Mouse (Mus musculus) hindbrain, embryonic 11.5 days (tissue): ENCODE data around the gene Gm20388. TPM values are rescaled to one million over a fixed set of nuclear protein-coding genes. Genes with fewer than 3 reads are reported as not detected.

Experiments
- ATAC-seq: fragments of 200-750 bp; cut with Nextera tagmentation; 2 replicates; pipeline ENCODE4 v1.8.0; 2017; ENCODE audit warnings: mild to moderate bottlenecking, moderate TSS enrichment, moderate library complexity; ENCODE audit not compliant: low FRiP score
- DNase-seq: peaks from one replicate; pipeline ENCODE4 v3.0.0-alpha.2; 2015; ENCODE audit warnings: low spot score
- H3K27ac ChIP-seq: fragments of 300-500 bp; sonication (generic); 2 replicates; pipeline ENCODE4 v1.5.1; 2014; ENCODE audit warnings: mild to moderate bottlenecking, low read depth, low read length
- H3K27me3 ChIP-seq: fragments of 300-500 bp; sonication (generic); 2 replicates; pipeline ENCODE4 v1.6.1; 2014; ENCODE audit warnings: mild to moderate bottlenecking, low read length, moderate library complexity, mixed read lengths; ENCODE audit not compliant: control insufficient read depth, insufficient read depth
- H3K36me3 ChIP-seq: fragments of 300-500 bp; sonication (generic); 2 replicates; pipeline ENCODE4 v1.6.1; 2014; ENCODE audit warnings: mild to moderate bottlenecking, low read length, moderate library complexity, mixed read lengths; ENCODE audit not compliant: control insufficient read depth, insufficient read depth
- H3K4me1 ChIP-seq: fragments of 300-500 bp; sonication (generic); replicated peaks from 2 replicates; pipeline ENCODE4 v1.6.1; 2014; ENCODE audit warnings: low read length, mixed read lengths; ENCODE audit not compliant: control insufficient read depth, insufficient read depth
- H3K4me2 ChIP-seq: fragments of 300-500 bp; sonication (generic); replicated peaks from 2 replicates; pipeline ENCODE4 v1.6.1; 2014; ENCODE audit warnings: mild to moderate bottlenecking, low read depth, low read length
- H3K4me3 ChIP-seq: fragments of 300-500 bp; sonication (generic); 2 replicates; pipeline ENCODE4 v1.5.1; 2014; ENCODE audit warnings: low read depth, low read length
- H3K9ac ChIP-seq: fragments of 300-500 bp; sonication (generic); 2 replicates; pipeline ENCODE4 v1.6.1; 2014; ENCODE audit warnings: low read depth, low read length
- H3K9me3 ChIP-seq: fragments of 300-500 bp; sonication (generic); 2 replicates; pipeline ENCODE4 v1.6.1; 2016; ENCODE audit warnings: low read length; ENCODE audit not compliant: control insufficient read depth
- WGBS: fragments of 180-500 bp; shearing (Covaris S2); extraction: QIAGEN DNeasy Blood & Tissue Kit; methylation state at CpG from one replicate; pipeline ENCODE4 v1.1.7; 2014; 5-methylcytosine and 5-hydroxymethylcytosine counted together
- polyA plus RNA-seq: library from polyadenylated mRNA; unstranded; fragments of >200 nt; fragmentation: Nextera tagmentation; extraction: Ambion mirVana; gene quantifications from 2 replicates; pipeline ENCODE4 v1.2.1, GENCODE M21; 2014

The Gm20388 gene
- polyA plus RNA-seq, 1 experiment from 2014 or later: 11.8 TPM

DNA sequence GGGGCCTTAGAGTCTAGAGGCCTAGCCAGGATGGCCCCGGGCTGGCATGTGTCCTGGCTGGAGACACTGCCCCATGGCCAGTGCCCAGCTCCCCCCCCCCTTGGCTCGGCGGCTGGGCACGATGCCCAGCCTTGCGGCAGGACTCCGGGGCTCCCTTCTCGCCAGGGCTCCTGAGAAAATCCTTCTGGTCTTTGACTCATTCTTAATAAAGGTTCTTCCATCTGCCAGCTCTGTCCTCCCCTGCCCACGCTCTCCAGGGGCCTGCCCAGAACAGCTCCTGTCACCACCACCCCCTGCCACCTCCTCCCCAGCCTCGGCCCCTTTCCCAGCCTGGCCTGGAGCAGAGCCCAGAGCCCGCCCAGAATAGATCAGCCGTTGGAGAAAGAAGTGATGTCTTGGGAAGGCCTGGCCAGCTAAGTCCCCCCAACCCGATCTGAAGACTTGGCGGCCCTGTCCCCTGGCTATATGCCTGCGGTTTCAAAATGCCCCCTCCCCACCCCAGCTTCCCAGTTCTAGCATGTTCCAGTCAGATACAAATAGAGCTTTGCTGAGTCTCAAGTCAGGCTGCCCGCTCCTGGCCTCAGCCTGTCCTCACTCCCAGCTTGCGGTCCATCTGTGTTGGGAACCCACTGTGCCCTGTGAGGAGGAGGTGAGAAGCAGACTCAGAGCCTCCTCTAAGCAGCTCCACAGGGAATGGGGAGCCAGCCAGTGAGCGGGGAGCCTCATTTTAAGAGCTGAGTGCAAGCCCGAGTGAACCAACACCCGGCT lies 472.0 kb downstream of the Gm20388 start:
- ATAC-seq (no peak), DNase-seq (no peak)
- no peaks in the 10 kb centered on the region for H3K9me3 ChIP-seq
- H3K4me3 ChIP-seq: no peak overlapping the region
- no peak overlapping the region for H3K4me2 ChIP-seq
- H3K4me1 ChIP-seq: peaks cover 23% of the 10 kb centered on the region
- H3K36me3 ChIP-seq: no peaks in the 10 kb centered on the region
- H3K27ac ChIP-seq: peak overlapping the region; percentile 64
- 0 out of 2 replicates have a peak, but pooled peaks cover 2% of the 10 kb centered on the region for H3K27me3 ChIP-seq
- 68% methylated on average over 19 of the region's 19 CpGs for WGBS
- H3K9ac ChIP-seq: no peak overlapping the region

DNA sequence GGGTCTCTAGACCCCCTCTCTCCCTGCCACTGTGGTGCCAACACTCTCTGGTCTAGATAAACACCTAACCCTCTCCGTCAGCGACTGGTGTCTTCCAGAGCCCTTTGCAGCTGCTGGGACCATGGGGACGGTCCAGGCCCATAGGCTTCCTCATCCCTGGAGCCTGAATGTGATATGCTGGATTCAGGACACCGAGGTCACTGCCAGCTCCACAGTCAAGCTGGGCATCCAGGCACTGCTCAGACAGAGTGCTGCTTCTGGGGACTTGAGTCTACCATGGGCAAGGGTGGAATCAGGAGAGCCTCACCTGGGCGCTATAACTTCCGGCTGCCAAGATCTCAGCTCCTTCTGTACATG lies 472.5 kb downstream of the Gm20388 start:
- Histone ChIP-seq H3K27ac (0 out of 2 replicates have a peak overlapping the region, but pooled peaks have one; percentile 53), H3K9ac (no peak overlapping the region), H3K4me3 (no peak overlapping the region), H3K4me2 (no peak overlapping the region), H3K36me3 (no peaks in the 10 kb centered on the region), H3K9me3 (no peaks in the 10 kb centered on the region), H3K27me3 (0 out of 2 replicates have a peak, but pooled peaks cover 2% of the 10 kb centered on the region), H3K4me1 (peaks cover 23% of the 10 kb centered on the region)
- WGBS: 75% methylated on average over 6 of the region's 6 CpGs
- DNase-seq (no peak), ATAC-seq (no peak)

DNA sequence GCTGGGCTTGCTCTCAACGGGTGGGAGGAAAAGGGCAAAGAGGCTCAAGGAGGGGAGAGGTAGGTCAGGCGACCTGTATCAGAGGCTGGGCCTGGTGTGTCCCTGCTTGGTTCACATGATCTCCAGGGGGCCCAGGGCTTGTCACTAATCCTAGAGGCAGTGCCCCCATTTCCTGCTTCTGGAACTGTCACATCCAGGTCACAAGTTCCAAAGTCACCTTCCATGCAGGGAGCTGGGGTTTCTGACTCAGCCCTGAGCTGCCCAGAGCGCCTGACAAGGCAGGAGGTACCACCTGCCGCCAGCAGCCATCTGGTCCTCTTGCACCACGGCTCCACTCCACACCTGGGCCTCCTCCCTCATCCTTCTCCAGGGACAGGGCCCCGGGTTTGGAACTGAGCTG lies 473.1 kb downstream of the Gm20388 start:
- ATAC-seq: no peak
- 0 out of 2 replicates have a peak, but pooled peaks cover 2% of the 10 kb centered on the region for H3K27me3 ChIP-seq
- H3K4me3 ChIP-seq: no peak overlapping the region
- WGBS: 48% methylated on average over 6 of the region's 6 CpGs
- H3K4me2 ChIP-seq: no peak overlapping the region
- DNase-seq: no peak
- H3K27ac ChIP-seq: no peak overlapping the region
- H3K9ac ChIP-seq: no peak overlapping the region
- H3K36me3 ChIP-seq: no peaks in the 10 kb centered on the region
- no peaks in the 10 kb centered on the region for H3K9me3 ChIP-seq
- H3K4me1 ChIP-seq: peaks cover 18% of the 10 kb centered on the region

DNA sequence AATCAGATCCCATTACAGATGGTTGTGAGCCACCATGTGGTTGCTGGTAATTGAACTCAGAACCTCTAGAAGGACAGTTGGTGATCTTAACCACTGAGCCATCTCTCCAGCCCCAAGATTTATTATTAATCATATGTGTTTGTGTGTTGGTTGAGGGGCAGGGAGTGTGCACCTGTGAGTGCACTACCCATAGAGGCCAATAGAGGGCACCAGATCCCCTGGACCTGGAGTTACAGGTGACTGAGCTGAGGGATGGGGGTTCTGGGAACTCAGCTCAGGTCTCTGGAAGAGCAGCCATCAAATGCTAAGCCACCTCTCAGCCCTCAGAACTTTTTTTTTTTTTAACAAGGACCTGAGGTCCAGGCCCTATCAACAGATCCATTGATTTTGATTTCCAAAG lies 474.1 kb downstream of the Gm20388 start:
- Histone ChIP-seq H3K4me3 (no peak overlapping the region), H3K4me1 (peaks cover 18% of the 10 kb centered on the region), H3K9ac (no peak overlapping the region), H3K4me2 (no peak overlapping the region), H3K9me3 (no peaks in the 10 kb centered on the region), H3K36me3 (no peaks in the 10 kb centered on the region), H3K27me3 (0 out of 2 replicates have a peak, but pooled peaks cover 2% of the 10 kb centered on the region), H3K27ac (no peak overlapping the region)
- ATAC-seq (no peak), DNase-seq (no peak)

DNA sequence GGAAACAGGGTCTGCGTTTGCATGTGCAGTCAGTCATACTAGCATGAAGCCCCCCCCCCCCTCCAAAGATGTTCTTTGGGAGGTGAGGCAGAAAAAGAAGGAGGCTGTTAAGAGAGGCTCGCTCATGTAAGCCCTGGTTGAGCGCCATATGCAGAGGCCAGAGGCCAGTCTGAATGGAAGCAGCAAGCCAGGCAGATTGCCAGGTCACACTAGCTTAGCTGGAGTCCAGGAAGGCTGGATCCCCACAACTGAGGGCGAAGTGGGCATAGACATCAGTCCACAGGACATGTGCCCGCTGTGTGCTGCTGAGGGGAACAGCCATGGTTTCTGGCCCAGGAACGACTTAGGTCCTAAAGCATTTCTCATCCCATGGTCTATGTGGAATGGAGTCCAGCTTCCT lies 477.6 kb downstream of the Gm20388 start:
- H3K36me3 ChIP-seq: no peaks in the 10 kb centered on the region
- WGBS: 93% methylated on average over 6 of the region's 6 CpGs
- H3K4me2 ChIP-seq: no peak overlapping the region
- H3K4me3 ChIP-seq: no peak overlapping the region
- peaks cover 9% of the 10 kb centered on the region for H3K4me1 ChIP-seq
- no peaks in the 10 kb centered on the region for H3K9me3 ChIP-seq
- H3K27ac ChIP-seq: no peak overlapping the region
- DNase-seq: no peak
- H3K9ac ChIP-seq: no peak overlapping the region
- no peak for ATAC-seq
- H3K27me3 ChIP-seq: no peaks in the 10 kb centered on the region

DNA sequence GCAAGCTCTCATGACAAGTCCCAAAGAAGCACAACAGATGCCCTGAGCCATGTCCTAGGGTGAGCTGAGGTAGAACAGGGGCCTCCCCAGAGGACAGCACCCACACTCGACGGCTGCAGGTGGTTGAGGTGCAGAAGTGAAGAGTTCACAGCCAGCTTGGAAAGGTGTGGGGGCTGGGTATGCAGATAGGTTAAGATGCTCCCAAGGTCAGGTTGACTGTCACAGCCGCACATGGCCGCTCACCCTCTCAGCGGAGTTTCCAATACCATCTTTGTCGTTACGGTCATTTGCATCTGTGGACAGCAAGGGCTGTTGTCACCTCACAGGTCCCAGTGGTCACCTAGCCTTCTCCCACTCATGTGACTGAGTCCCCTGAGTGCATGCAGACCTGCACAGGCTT lies 480.0 kb downstream of the Gm20388 start:
- no peak overlapping the region for H3K4me3 ChIP-seq
- no peak overlapping the region for H3K9ac ChIP-seq
- DNase-seq (no peak), ATAC-seq (no peak)
- no peak overlapping the region for H3K4me2 ChIP-seq
- H3K27me3 ChIP-seq: no peaks in the 10 kb centered on the region
- H3K4me1 ChIP-seq: peaks cover 9% of the 10 kb centered on the region
- H3K9me3 ChIP-seq: no peaks in the 10 kb centered on the region
- WGBS: 83% methylated on average over 7 of the region's 7 CpGs
- H3K36me3 ChIP-seq: no peaks in the 10 kb centered on the region
- no peak overlapping the region for H3K27ac ChIP-seq

DNA sequence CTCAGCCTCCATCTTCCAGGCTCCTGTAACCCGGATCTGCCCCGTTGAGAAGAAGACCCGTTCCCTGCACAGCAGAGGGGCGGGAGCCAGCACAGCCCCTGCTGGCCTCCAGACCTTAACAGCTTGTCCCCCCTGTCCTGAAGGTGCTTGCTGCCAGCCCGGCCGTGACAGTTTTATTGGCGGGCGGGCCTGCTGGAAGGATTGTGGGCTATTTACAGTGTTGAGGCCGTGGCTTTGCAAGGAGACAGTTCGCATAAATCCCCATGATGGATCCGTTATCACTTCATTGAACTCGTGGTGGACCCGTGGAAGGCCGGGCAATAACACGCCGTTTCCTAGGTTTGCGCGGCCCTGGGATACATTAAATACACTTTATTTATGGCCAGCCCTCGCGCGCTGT lies 481.2 kb downstream of the Gm20388 start:
- Histone ChIP-seq H3K27ac (peak overlapping the region; percentile 54), H3K9ac (no peak overlapping the region), H3K9me3 (no peaks in the 10 kb centered on the region), H3K36me3 (no peaks in the 10 kb centered on the region), H3K4me3 (no peak overlapping the region), H3K4me1 (peaks cover 8% of the 10 kb centered on the region), H3K27me3 (no peaks in the 10 kb centered on the region), H3K4me2 (no peak overlapping the region)
- DNase-seq (no peak), ATAC-seq (no peak)
- WGBS: 70% methylated on average over 21 of the region's 21 CpGs

DNA sequence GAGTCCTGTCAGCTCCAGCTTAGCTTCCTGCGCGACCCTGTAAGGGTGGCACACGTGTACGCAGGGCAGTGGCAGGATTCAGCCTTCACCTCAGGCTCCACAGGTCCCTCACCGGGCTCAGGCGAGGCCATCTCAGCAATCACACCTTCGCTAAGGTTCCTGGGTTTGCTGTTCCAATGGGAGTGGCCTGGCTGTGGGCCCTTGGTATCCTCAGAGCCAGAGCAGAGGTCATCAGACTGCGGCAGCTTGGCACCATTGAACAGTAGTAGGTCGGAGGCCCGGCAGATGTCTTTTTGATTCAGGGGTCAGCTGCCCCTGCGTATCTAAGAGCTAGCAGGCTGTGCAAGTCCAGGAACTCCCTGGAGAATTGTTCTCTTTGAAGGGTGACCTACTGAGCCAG lies 482.4 kb downstream of the Gm20388 start:
- Histone ChIP-seq H3K36me3 (no peaks in the 10 kb centered on the region), H3K27ac (no peak overlapping the region), H3K4me2 (no peak overlapping the region), H3K9ac (peak overlapping the region; percentile 8; the same call in 1 of the 2 replicates), H3K4me1 (peaks cover 8% of the 10 kb centered on the region), H3K9me3 (no peaks in the 10 kb centered on the region), H3K27me3 (no peaks in the 10 kb centered on the region), H3K4me3 (no peak overlapping the region)
- DNase-seq: no peak
- ATAC-seq: no peak
- WGBS: 70% methylated on average over 11 of the region's 11 CpGs

DNA sequence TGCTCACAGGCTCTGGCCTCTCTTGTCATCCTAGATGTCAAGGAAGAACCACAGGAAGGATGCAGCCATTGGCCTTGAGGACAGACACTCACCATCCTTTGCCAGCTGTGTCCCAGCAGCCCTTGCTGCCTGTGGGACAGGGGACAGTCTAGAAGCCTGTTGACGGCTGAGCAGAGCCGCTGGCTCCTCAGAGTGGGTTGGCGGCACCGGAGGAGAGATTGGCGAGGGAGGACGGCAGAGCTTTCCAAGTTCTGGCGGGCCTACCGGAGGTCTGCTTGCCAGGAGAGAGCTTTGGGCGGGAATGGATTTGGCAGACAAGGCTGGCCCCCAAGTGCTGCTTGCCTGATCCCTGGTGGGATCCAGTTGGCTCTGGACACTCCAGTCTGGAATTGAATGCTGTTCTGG lies 483.2 kb downstream of the Gm20388 start:
- Histone ChIP-seq H3K4me2 (no peak overlapping the region), H3K27me3 (no peaks in the 10 kb centered on the region), H3K4me1 (peaks cover 13% of the 10 kb centered on the region), H3K4me3 (no peak overlapping the region), H3K9ac (0 out of 2 replicates have a peak overlapping the region, but pooled peaks have one; percentile 3), H3K36me3 (no peaks in the 10 kb centered on the region), H3K9me3 (no peaks in the 10 kb centered on the region), H3K27ac (no peak overlapping the region)
- DNase-seq (no peak), ATAC-seq (no peak)
- WGBS: 82% methylated on average over 9 of the region's 9 CpGs
